Mouse (Mus musculus) ES-E14 (cell line): ENCODE measurements at regions not wholly inside any gene's neighbourhood (a gene's known extent, or its start where the extent isn't known, plus 50 kb on each side); places are given as distances from the start of the nearest gene placed in this dataset.

Experiments
- HCFC1 ChIP-seq: IDR thresholded peaks from 2 replicates; pipeline ENCODE4 v1.6.1; 2012; ENCODE audit warnings: low read length, inconsistent platforms, borderline replicate concordance; ENCODE audit not compliant: insufficient read depth
- ZC3H11A ChIP-seq: IDR thresholded peaks from 2 replicates; pipeline ENCODE4 v1.6.1; 2012; ENCODE audit warnings: low read depth, mild to moderate bottlenecking, inconsistent platforms, low read length, borderline replicate concordance
- ZNF384 ChIP-seq: IDR thresholded peaks from 2 replicates; pipeline ENCODE4 v1.6.1; 2012; ENCODE audit warnings: low read depth, low read length, inconsistent platforms

DNA sequence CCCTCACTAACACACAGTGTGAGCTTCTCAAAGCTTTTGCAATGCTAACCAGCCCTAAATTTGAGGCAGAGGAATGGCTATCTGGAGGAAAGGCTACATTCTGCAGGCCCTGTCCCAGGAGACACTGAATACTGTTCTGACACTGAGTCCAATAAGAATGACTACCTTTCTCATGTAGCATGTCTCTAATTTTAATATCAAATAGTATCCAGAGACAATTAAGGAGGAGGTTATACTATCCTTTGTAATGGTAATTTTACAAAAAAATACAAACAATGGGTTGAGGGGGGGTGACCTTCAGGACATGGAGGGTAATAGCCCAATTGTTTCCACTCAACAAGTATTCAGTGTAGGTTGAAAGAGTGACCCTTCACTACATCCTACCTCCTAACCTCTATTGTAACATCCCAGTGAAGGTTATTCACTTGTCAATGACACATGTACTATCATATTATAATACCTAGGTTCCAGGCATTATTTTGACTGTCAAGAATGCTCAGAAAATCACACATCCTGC lies 222.7 kb downstream of the Gm826 start:
- TF ChIP-seq ZNF384 = peak; percentile 89
- TF ChIP-seq ZC3H11A = no peak
- no peak for TF ChIP-seq HCFC1
